Mouse (Mus musculus): ENCODE measurements around the gene Timm22. TPM values are rescaled to one million over a fixed set of nuclear protein-coding genes. Genes with fewer than 3 reads are reported as not detected.

The Timm22 gene
- polyA plus RNA-seq, 2 experiments from 2014 or later: 52.1 to 72.8 TPM

DNA sequence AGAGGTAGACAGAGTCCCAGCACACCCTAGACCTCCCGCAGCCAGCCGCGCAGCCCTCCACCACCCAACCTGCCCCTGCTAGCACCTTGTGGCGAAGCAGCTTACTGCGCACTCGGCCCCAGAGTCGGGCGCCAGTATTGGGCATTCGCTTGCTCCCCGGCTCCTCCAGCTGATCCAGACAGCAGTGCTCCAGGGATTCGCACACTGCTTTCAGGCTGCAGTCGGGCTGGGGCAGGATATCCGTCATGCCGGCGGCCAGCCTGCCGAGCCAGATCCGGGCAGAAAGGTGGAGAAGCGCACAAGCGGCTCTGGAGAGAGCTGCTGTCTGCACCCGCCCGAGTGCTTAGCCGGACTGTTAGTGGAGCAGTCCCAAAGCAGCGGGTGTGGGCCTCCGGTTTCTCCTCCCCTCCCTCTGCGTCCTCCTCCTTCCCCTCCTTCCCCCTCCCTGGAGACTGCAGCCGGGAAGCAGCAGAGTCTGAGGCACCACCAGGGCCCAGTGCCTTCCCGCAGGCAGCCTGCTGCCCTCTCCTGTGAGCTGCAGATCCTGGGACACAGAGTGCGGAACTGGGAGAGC is 30.2 kb downstream of the Timm22 start:
- ATAC-seq: no peak

DNA sequence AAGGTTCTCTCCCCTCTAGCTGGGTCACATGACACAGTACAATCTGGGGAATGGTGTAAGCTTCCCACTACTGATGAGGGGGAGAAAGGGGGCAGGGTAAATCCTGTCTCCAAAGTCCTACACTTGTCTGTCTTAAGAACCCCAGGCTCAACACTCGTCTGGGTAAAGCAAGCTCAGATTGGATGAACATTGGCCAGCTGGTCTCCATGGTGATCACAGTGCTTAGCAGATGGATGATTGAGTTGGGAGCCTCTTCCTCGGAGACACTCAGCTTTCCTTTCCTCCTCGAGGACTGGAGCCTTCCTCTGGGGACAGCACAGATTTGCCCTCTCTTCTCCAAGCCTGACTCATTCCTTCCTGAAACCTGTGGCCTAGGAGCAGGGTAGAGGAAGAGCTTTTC is 32.9 kb downstream of the Timm22 start:
- ATAC-seq: no peak

DNA sequence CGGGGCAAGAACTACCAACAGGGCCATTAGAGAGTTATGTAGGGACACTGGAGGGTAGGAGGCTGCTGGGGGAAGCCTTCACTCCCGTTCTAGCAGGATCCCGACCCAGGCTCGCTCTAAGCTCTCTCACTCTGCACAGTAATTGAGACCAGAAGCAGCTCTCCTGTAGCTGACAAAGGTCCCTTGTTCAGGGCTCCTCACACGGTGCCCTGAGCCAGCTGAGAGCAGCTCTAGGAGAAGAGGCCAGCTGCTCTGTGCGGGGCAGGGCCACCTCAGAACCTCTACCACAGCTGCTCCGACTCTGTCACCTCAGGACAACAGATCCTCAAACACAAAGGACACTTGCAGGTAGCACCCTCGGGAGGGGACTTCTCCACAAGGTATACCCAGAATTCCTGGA is 38.7 kb downstream of the Timm22 start:
- ATAC-seq: no peak

DNA sequence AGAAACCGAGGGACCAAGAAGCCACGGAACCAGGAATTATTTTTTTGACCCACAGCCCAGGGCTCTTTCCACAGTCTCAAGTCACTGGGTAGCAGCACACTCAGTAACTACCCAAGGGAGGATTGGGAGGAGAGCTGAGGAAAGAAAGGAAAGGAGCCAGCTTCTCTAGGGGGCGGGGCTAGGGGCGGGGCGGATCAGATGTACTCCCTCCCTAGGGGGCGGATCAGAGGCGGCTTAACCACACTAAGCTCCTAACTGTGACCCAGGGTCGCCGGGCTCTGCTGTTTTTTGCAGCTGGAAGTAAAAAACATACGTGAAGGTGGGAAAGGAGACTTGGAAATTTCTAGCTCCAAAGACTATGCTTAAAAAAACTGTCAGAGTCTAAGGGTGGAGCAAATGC is 39.5 kb downstream of the Timm22 start:
- no peak for ATAC-seq

DNA sequence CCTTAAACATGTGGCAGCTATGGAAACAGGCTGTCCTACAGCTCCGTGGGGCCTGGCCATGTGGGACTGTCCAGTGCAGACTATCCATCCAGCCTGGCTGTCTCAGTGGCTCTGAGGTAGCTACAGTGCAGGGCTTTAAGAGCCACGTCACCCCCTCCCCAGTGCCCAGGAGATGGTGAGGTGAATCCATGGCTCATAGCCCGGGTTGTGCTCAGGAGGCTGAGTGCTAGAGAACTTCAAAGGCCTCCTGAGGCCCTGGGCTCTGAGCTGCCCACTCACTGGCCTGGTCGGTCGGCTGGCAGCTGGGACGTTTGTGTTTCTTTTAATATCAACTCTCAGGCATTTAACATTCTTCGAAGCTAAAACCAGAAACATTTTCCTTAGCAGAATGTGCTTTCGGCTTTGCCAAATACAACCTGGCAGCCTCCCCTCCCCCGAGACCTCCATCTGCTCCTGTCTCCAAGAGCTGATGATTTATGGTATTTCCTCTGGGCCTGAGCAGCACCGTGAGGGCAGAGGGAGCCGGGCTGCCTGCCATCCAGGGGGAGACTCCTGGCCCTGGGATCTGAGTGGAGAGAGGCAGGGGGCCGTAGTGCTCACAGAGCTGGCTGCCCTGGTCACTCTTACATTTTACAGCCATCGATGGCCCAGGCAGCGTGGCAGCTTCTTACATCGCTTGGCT is 42.9 kb downstream of the Timm22 start:
- ATAC-seq: no peak

DNA sequence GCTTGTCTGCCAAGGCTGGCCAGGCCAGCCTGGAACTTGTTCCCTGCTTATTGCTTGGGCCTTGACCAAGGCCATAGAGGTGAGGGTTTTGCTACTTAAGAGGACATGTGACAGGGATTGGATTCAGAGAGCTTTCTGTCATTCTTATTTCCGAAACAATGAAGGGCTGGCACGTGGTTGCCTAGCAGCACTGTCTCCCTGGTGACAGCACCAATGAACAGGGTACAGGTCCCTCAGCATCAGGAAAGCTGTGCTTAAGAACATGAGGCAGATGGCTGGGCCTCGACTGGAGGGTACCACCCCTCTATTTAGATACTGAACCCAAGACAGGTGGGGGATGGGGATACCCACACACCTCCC is 43.4 kb downstream of the Timm22 start:
- no peak for ATAC-seq

DNA sequence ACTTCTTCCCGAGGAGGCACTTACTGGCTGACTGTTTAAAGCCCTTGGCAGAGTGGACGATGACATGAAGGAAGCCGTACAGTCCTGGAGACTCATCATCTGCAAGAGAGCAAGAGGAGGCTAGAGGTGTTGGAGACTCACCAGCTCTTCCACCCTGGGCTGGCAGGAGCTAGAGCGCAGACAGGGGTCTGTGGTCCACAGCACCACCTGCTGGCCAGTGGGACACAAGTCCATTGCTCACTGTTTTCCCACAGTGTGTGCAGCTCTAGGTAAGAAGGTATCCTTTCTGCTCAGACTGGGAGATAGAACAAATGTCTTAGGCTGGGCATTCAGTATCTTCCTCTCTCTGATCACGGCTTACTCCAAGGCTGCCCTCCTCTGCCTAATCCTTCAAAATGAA is 47.7 kb downstream of the Timm22 start:
- ATAC-seq: no peak

DNA sequence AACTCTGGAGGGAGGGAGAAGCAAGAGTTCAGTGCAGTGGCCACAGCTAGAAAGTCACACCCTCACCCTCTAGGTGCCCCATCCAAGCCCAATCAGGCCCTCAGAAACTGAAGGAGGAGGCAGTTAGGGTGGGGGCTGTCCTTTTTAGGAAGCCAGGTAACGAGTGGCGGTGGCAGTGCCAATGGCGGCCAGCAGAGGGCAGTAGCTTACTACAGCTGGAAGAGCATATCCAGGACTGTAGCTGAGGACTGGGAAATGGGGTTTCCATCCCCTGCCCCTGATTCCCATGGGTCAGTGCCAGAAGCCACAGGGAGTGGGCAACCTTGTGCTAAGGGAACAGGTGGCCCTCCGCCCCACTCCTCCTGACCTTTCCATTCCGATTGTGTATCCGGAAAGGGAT is 49.5 kb downstream of the Timm22 start:
- peak; percentile 57 for ATAC-seq

DNA sequence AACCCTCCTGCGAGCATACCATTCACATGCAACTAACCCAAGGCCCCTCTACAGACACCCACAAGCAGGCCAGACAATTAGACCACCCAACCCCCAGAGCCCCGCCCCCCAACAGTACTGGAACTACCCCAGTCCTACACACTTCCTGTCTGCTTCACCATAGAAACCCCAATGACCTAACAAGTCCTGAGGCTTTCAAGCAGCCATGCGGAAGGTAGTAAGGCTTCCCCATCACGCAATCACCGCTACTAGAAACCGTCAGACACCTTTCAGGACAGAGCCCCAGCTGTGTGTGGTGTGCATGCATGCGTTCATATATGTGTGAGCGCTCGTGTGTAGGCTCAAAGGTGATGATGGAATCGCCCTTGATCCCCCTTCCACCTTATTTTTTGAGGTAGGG is 50.1 kb downstream of the Timm22 start:
- ATAC-seq: peak; percentile 71

DNA sequence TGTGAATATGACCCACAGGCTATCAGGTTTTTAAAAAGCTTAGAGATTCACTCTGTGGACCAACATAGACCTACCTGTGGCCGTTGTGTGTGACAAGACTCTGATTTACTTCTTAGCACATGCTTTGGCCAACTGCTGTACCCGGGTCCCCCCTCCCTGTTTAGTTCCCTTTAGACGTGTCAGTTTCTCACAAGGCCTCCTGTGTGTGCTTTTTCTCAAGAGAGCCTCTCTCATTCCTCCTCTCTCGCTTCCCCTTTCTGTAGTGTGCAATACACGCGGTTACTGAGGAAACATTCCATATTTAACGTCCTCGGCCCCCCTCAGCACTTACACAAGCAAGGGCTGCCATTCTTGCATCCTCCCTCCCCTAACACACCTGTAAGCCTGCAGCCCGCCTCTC is 52.0 kb downstream of the Timm22 start:
- no peak for ATAC-seq

DNA sequence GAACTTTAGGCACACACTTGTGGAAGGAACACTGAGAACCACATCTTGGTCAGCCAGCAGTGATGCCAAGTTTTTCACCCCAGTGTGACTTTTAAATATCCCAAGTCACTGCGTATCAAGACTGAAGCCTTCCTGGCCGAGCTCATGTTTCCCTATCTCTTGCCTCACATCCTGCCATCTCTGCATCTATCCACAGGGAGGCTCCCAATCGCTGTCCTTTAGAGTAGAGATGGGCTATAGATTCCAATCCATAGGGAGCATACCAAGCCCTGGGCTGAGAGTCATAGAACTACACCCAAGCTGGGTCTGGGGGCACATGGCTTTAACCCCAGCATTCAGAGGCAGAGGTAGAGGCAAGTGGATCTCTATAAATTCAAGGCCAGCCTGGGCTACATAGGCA is 52.7 kb downstream of the Timm22 start:
- no peak for ATAC-seq

DNA sequence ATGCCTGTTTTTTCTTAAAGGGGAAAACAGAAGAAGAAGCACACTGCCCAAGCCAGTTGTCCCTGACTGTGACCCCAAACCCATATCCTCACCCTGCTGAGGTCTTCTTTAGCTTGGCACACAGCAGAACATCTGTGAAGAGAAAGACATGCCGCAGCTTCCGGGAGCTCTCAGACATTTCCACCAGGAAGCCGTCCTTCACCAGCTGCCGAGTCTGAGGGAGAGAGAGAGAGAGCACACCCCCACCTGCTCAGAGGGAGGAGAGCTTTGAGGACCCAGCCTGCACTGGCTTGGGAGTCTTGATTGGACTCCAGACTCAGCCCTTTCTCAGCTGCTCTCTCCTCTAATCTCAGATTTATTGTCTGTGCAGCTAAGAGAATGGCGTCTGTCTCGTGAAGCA is 54.4 kb downstream of the Timm22 start:
- no peak for ATAC-seq

DNA sequence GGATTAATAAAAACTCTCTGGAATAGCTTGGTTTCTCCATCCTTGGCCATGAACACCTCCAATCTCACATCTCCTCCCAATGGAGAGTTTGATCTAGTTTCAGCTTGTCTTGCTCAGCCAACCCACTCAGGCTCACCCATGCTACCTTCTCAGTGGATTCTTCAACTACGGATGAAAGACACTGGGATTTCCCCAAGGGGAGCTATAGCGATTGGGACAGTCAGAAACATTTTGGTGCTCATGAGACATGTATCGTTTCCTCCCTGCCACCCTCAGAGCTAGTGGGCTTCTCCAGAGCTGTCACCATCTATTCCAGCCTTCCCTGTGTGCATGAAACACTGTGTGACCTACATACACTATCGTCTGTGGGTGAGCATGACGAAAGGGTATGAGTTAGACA is 54.9 kb downstream of the Timm22 start:
- no peak for ATAC-seq

DNA sequence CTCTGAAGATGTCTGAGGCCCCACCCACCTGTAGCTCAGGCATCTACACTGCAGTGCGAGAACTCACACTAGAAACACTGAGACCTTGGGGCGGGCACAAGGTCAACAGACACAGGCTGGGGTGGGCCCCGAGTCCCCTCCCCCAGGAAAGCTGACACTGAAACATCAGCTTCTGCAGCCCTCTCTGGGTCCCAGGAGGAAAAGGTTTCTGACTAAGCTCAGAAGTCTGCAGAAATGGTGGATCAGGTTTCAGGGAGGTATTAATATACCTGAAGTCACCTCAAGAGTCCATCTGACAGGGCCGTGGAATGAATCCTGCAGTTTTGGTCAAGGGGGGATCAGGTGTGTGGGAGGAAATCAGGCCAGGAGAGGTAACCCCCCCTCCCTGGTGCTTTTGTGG is 59.1 kb downstream of the Timm22 start:
- no peak for ATAC-seq

Other genes starting within 250 kb of the Timm22 start
- 10 to 100 TPM; 44.5 to 55.8 TPM for gene Vps53, start 227.3 kb upstream of the Timm22 start, polyA plus RNA-seq (2017; shearing (Covaris generic))
- gene Fam57a, start 227.3 kb upstream of the Timm22 start, polyA plus RNA-seq (2017; shearing (Covaris generic)): 1 to 10 TPM; 4.1 to 4.9 TPM
- not detected for gene Dbil5, start 189.3 kb upstream of the Timm22 start, polyA plus RNA-seq (2017; shearing (Covaris generic))
- gene Gemin4, start 189.3 kb upstream of the Timm22 start, polyA plus RNA-seq (2017; shearing (Covaris generic)): 10 to 100 TPM in 1 of 2 experiments, 1 to 10 TPM in 1; 7.0 to 13.4 TPM
- gene Mrm3, start 163.2 kb upstream of the Timm22 start, polyA plus RNA-seq (2017; shearing (Covaris generic)): 10 to 100 TPM in 1 of 2 experiments, 1 to 10 TPM in 1; 9.3 to 14.0 TPM
- gene Glod4, start 163.2 kb upstream of the Timm22 start, polyA plus RNA-seq (2017; shearing (Covaris generic)): 10 to 100 TPM; 82.6 to 96.9 TPM
- gene Nxn, start 7.8 kb upstream of the Timm22 start, polyA plus RNA-seq (2017; shearing (Covaris generic)): 1 to 10 TPM in 1 of 2 experiments, under 1 TPM in 1; 0.71 to 1.8 TPM
- 10 to 100 TPM; 14.4 to 14.8 TPM for gene Abr, start 215.4 kb downstream of the Timm22 start, polyA plus RNA-seq (2017; shearing (Covaris generic))